Mouse (Mus musculus) embryonic facial prominence, embryonic 12.5 days (tissue): ENCODE measurements around the gene Meis3. TPM values are rescaled to one million over a fixed set of nuclear protein-coding genes. Genes with fewer than 3 reads are reported as not detected.

Source experiments
- ATAC-seq: fragments of 200-750 bp; cut with Nextera tagmentation; 2 replicates; pipeline ENCODE4 v1.8.0; 2017; ENCODE audit not compliant: insufficient number of reproducible peaks, insufficient read depth, low FRiP score, low TSS enrichment
- H3K27ac ChIP-seq: fragments of 300-500 bp; sonication (generic); 2 replicates; pipeline ENCODE4 v1.5.1; 2016; ENCODE audit warnings: mild to moderate bottlenecking
- H3K27me3 ChIP-seq: fragments of 300-500 bp; sonication (generic); 2 replicates; pipeline ENCODE4 v1.6.1; 2016; ENCODE audit warnings: mild to moderate bottlenecking, moderate library complexity
- H3K36me3 ChIP-seq: fragments of 300-500 bp; sonication (generic); 2 replicates; pipeline ENCODE4 v1.6.1; 2016; ENCODE audit warnings: mild to moderate bottlenecking
- H3K4me1 ChIP-seq: fragments of 300-500 bp; sonication (generic); 2 replicates; pipeline ENCODE4 v1.6.1; 2016
- H3K4me2 ChIP-seq: fragments of 300-500 bp; sonication (generic); replicated peaks from 2 replicates; pipeline ENCODE4 v1.6.1; 2016; ENCODE audit warnings: mild to moderate bottlenecking, moderate library complexity
- H3K4me3 ChIP-seq: fragments of 300-500 bp; sonication (generic); 2 replicates; pipeline ENCODE4 v1.5.1; 2016; ENCODE audit warnings: mild to moderate bottlenecking
- H3K9ac ChIP-seq: fragments of 300-500 bp; sonication (generic); 2 replicates; pipeline ENCODE4 v1.6.1; 2016; ENCODE audit warnings: mild to moderate bottlenecking, moderate library complexity
- H3K9me3 ChIP-seq: fragments of 300-500 bp; sonication (generic); 2 replicates; pipeline ENCODE4 v1.6.1; 2016; ENCODE audit warnings: mild to moderate bottlenecking, moderate library complexity
- WGBS: fragments of 180-500 bp; shearing (Covaris S2); methylation state at CpG from one replicate; pipeline ENCODE4 v1.1.7; 2016; 5-methylcytosine and 5-hydroxymethylcytosine counted together
- polyA plus RNA-seq: library from polyadenylated mRNA; unstranded; fragments of >200 nt; fragmentation: Nextera tagmentation; extraction: Ambion mirVana; gene quantifications from 2 replicates; pipeline ENCODE4 v1.2.1, GENCODE M21; 2016

Gene Meis3
- polyA plus RNA-seq, 1 experiment from 2014 or later: 48.8 TPM

DNA sequence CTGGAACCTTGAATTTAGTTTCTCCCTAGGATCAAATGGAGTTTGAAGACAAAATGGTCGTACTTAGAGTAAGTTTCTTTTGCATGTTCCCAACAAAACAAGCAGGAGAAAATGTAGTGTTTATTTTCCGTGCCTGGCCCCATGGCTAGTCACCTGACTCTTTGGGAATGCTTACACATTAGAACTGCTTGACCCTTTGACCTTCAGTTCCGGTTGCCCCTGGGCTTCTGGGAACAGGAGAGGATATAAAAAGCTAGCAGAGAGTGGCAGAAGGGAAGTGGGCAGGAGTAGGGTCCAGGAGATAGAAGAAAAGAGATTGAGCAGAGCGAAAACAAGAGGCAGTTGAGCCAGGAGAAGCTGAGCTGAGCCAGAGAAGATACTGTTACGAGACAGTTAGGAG is 55.0 kb downstream of the Meis3 start:
- Histone ChIP-seq H3K27ac (no peak overlapping the region), H3K36me3 (no peaks in the 10 kb centered on the region), H3K4me1 (0 out of 2 replicates have a peak, but pooled peaks cover 2% of the 10 kb centered on the region), H3K9me3 (0 out of 2 replicates have a peak, but pooled peaks cover 10% of the 10 kb centered on the region), H3K27me3 (no peaks in the 10 kb centered on the region), H3K9ac (no peak overlapping the region), H3K4me2 (no peak overlapping the region), H3K4me3 (no peak overlapping the region)
- 13% methylated on average over 5 of the region's 5 CpGs for WGBS
- no peak for ATAC-seq

Other genes with a start within 250 kb of the Meis3 start
- gene Nop53, start 229.0 kb upstream of the Meis3 start, polyA plus RNA-seq: 184 and 196 TPM in 2 replicates
- gene Ehd2, start 207.5 kb upstream of the Meis3 start, polyA plus RNA-seq: 17.0 and 20.4 TPM in 2 replicates
- gene Bicra, start 127.2 kb upstream of the Meis3 start, polyA plus RNA-seq: 10.2 and 10.4 TPM in 2 replicates
- 0.05 and 0.18 TPM in 2 replicates for gene Zfp541, start 113.3 kb upstream of the Meis3 start, polyA plus RNA-seq
- 206 and 217 TPM in 2 replicates for gene Napa, start 76.6 kb upstream of the Meis3 start, polyA plus RNA-seq
- gene Kptn, start 55.2 kb upstream of the Meis3 start, polyA plus RNA-seq: 38.7 and 41.4 TPM in 2 replicates
- gene Slc8a2, start 45.3 kb upstream of the Meis3 start, polyA plus RNA-seq: 0.49 and 0.55 TPM in 2 replicates
- gene Dhx34, start 46.9 kb downstream of the Meis3 start, polyA plus RNA-seq: 16.6 and 18.2 TPM in 2 replicates
- gene C5ar2, start 69.1 kb downstream of the Meis3 start, polyA plus RNA-seq: 0.09 TPM in 1 of 2 replicates, not detected in the other
- gene C5ar1, start 84.5 kb downstream of the Meis3 start, polyA plus RNA-seq: 0.87 and 1.1 TPM in 2 replicates
- 22.8 and 24.8 TPM in 2 replicates for gene Inafm1, start 98.5 kb downstream of the Meis3 start, polyA plus RNA-seq
- 45.7 and 49.2 TPM in 2 replicates for gene Ccdc9, start 111.7 kb downstream of the Meis3 start, polyA plus RNA-seq
- 7.4 and 8.5 TPM in 2 replicates for gene Bbc3, start 133.3 kb downstream of the Meis3 start, polyA plus RNA-seq
- 386 and 405 TPM in 2 replicates for gene Sae1, start 212.7 kb downstream of the Meis3 start, polyA plus RNA-seq
- 25.5 and 26.1 TPM in 2 replicates for gene Zc3h4, start 225.8 kb downstream of the Meis3 start, polyA plus RNA-seq